Mouse (Mus musculus) ES-E14 (cell line): ENCODE data around the gene Wwtr1.

Experiments
- HCFC1 ChIP-seq: IDR thresholded peaks from 2 replicates; pipeline ENCODE4 v1.6.1; 2012; ENCODE audit warnings: low read length, inconsistent platforms, borderline replicate concordance; ENCODE audit not compliant: insufficient read depth
- MAFK ChIP-seq: IDR thresholded peaks from 2 replicates; pipeline ENCODE4 v1.6.1; 2014; ENCODE audit warnings: mild to moderate bottlenecking, low read depth, low read length, inconsistent platforms; ENCODE audit not compliant: insufficient read depth

DNA sequence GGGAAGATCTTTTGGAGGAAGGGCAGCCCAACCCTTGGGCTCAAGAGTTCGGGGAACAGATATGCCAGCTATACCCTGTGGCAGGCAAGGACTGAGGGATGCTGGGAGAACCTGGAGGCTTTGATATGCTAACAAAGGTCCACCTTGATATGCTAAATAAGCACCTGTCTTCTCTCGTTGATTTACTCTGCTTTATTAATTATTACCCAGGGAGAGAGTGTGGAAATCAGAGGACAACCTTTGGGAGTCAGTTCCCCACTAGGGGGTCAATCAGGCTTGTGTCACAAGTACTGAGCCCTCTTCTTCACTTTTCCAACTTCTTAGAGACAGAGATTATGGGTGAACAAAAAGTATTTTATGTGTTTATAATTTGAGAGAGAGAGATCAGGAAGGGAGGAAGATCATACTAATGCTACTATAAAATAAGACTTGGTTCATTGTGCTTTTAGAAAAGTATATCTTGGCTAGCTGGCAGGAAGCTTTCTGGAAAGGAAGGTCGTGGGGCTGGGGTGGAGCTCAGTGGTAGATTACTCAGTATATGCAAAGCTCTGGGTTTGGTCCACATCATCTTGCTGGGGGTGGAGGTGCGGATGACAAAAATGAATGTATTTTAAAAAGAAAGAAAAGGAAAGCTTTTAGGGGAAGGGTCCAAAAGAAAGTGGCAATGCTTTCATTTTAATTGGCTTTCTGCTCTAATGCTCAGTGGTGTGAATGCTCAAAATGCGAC is 28.3 kb upstream of the Wwtr1 start:
- TF ChIP-seq HCFC1 (no peak), MAFK (no peak)
